In the genomic region with DNA sequence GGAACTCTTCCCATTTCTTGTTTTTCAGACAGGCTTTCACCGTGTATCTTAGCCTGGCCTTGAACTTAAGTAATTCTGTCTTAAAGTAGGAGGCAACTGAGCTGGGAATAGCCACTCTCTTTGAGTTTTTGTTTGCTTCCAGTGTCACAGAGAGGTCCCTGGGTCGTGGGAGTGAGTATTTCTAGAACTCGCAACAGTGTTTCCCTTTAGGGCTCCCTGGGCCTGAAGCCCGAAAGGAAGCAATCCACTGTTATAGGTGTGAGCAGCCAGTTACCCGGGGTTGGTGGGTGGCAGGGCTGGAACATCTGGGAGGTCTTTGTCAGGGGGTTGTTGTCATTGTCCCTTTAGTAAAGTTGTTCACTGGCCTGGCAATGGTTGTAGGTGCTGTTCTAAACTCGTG, we compare ENCODE assay signal across 8 mouse cellular contexts. TPM values are rescaled to one million over a fixed set of nuclear protein-coding genes. Genes with fewer than 3 reads are reported as not detected.
DNase-seq lines count a peak whose midpoint lies in the region; ATAC-seq and TF ChIP-seq lines count a peak whose summit lies in the region.
"Had no signal": no experiment of that assay in that cellular context is flagged by ENCODE, and none has a peak within 500 bp of the region (broad histone marks: within the 10 kb centered on the region; RNA-seq: fewer than 3 reads in every experiment).

No protein-coding gene starts in this region.

- H3K9ac ChIP-seq in ES-E14 (ENCODE audit: insufficient read depth, low read depth, low read length, poor library complexity, severe bottlenecking) = peak overlapping the region; percentile 92; the same call in 1 of the 2 replicates
- H3K9ac ChIP-seq in hindbrain, embryonic 13.5 days = peak overlapping the region; percentile 83

- H3K27me3 ChIP-seq in E14TG2a.4 (ENCODE audit: insufficient read depth, low read length) = peaks cover 3% of the 10 kb centered on the region; the same call in 1 of the 2 replicates
- no peaks in the 10 kb centered on the region for H3K27me3 ChIP-seq in hindbrain, embryonic 13.5 days
- H3K27me3 ChIP-seq in midbrain, embryonic 10.5 days (ENCODE audit: low read depth, poor library complexity, severe bottlenecking) = no peaks in the 10 kb centered on the region

- WGBS in hindbrain, embryonic 13.5 days = 49% methylated on average over 6 of the region's 6 CpGs
- 73% methylated on average over 6 of the region's 6 CpGs for WGBS in midbrain, embryonic 10.5 days

- H3K36me3 ChIP-seq in E14TG2a.4 (ENCODE audit: insufficient read depth, low read length) = peaks cover 52% of the 10 kb centered on the region
- H3K36me3 ChIP-seq in ES-E14 (ENCODE audit: control insufficient read depth, insufficient read depth, low read length, poor library complexity, severe bottlenecking) = peaks cover 33% of the 10 kb centered on the region
- peaks cover 40% of the 10 kb centered on the region for H3K36me3 ChIP-seq in hindbrain, embryonic 13.5 days
- H3K36me3 ChIP-seq in midbrain, embryonic 10.5 days = peaks cover 46% of the 10 kb centered on the region

- peak overlapping the region; percentile 88 for H3K4me2 ChIP-seq in hindbrain, embryonic 13.5 days

- no peaks in the 10 kb centered on the region for H3K9me3 ChIP-seq in E14TG2a.4 (ENCODE audit: low read length)
- H3K9me3 ChIP-seq in ES-E14 (ENCODE audit: control insufficient read depth, insufficient read depth, low read depth, low read length) = no peaks in the 10 kb centered on the region
- H3K9me3 ChIP-seq in hindbrain, embryonic 13.5 days = no peaks in the 10 kb centered on the region
- no peaks in the 10 kb centered on the region for H3K9me3 ChIP-seq in midbrain, embryonic 10.5 days (replicated peaks)

- no peak for TF ChIP-seq CTCF in E14TG2a.4 (conservative IDR thresholded peaks at IDR 0.05; ENCODE audit: low read length)

- in situ Hi-C loops in ES-E14 (cut with MboI; ENCODE audit: low sequenced_read_pairs in 2 of 2, unreplicated experiment in 2 of 2) = no loop called here

- peak overlapping the region; percentile 97 for H3K4me3 ChIP-seq in E14TG2a.4 (replicated peaks; ENCODE audit: low read length)
- H3K4me3 ChIP-seq in ES-E14 (ENCODE audit: insufficient read depth in 1 of 2, low read depth in 1 of 2, low read length in 2 of 2, poor library complexity in 1 of 2, severe bottlenecking in 1 of 2) = peak overlapping the region; percentile 81 to 83; a peak in 3 of 4 replicates
- H3K4me3 ChIP-seq in hindbrain, embryonic 13.5 days = peak overlapping the region; percentile 69
- H3K4me3 ChIP-seq in midbrain, embryonic 10.5 days = peak overlapping the region; percentile 88

- no peak overlapping the region for H3K27ac ChIP-seq in ES-E14 (ENCODE audit: insufficient read depth, low read depth, low read length, poor library complexity, severe bottlenecking)
- no peak overlapping the region for H3K27ac ChIP-seq in hindbrain, embryonic 13.5 days
- H3K27ac ChIP-seq in midbrain, embryonic 10.5 days (replicated peaks) = peak overlapping the region; percentile 34; the same call in 1 of the 2 replicates

- no peak for ATAC-seq in hindbrain, embryonic 13.5 days (ENCODE audit: low FRiP score)

- no peak for DNase-seq in ES-E14 (ENCODE audit: low read depth, low spot score)
- DNase-seq in midbrain, embryonic 10.5 days (ENCODE audit: low spot score) = no peak
- no peak for DNase-seq in thymus, postnatal 25 days
- DNase-seq in right cerebral cortex, adult 18-20 months = no peak
- DNase-seq in yolk sac, embryonic 10.5 days (ENCODE audit: low spot score) = no peak
- DNase-seq: kidney, adult 11 months had no signal

- peaks cover 60% of the 10 kb centered on the region for H3K4me1 ChIP-seq in E14TG2a.4 (replicated peaks; ENCODE audit: low read depth, low read length)
- peaks cover 0 to 13% of the 10 kb centered on the region in 2 experiments; a peak in 2 of 4 replicates for H3K4me1 ChIP-seq in ES-E14 (ENCODE audit: control insufficient read depth in 2 of 2, insufficient read depth in 2 of 2, low read length in 2 of 2, poor library complexity in 1 of 2)
- H3K4me1 ChIP-seq in hindbrain, embryonic 13.5 days (replicated peaks) = peaks cover 23% of the 10 kb centered on the region
- H3K4me1 ChIP-seq in midbrain, embryonic 10.5 days = peaks cover 33% of the 10 kb centered on the region

TF ChIP-seq in ES-E14, 5 proteins besides CTCF, POLR2A, EP300 and RAD21:
- TF ChIP-seq HCFC1 (IDR thresholded peaks at IDR 0.05; ENCODE audit: borderline replicate concordance, insufficient read depth, low read length) (no peak), MAFK (IDR thresholded peaks at IDR 0.05; ENCODE audit: insufficient read depth, low read depth, low read length) (no peak), ZNF384 (IDR thresholded peaks at IDR 0.05; ENCODE audit: low read depth, low read length) (no peak), ZC3H11A (IDR thresholded peaks at IDR 0.05; ENCODE audit: borderline replicate concordance, low read depth, low read length) (no peak), CHD2 (IDR thresholded peaks at IDR 0.05; ENCODE audit: low read depth, low read length) (no peak)

RNA-seq across cellular contexts. Expression of gene Siva1, which starts 1.7 kb away (rescaled TPM):
- total RNA-seq in ES-E14 (2012; rRNA removed) = 301 and 355 TPM in 2 replicates
- 62.6 and 63.8 TPM in 2 replicates for polyA plus RNA-seq in hindbrain, embryonic 13.5 days (2015; fragmentation: Nextera tagmentation; extraction: Ambion mirVana)
- polyA plus RNA-seq in midbrain, embryonic 10.5 days (2016; fragmentation: Nextera tagmentation; extraction: Ambion mirVana) = 306 and 361 TPM in 2 replicates

RNA-seq across cellular contexts. Expression of gene Adssl1, which starts 26.3 kb away (rescaled TPM):
- total RNA-seq in ES-E14 (2012; rRNA removed) = 2.0 and 2.4 TPM in 2 replicates
- 3.1 and 3.2 TPM in 2 replicates for polyA plus RNA-seq in hindbrain, embryonic 13.5 days (2015; fragmentation: Nextera tagmentation; extraction: Ambion mirVana)
- polyA plus RNA-seq in midbrain, embryonic 10.5 days (2016; fragmentation: Nextera tagmentation; extraction: Ambion mirVana) = 2.9 and 3.4 TPM in 2 replicates

RNA-seq across cellular contexts. Expression of gene Akt1, which starts 28.5 kb away (rescaled TPM):
- total RNA-seq in ES-E14 (2012; rRNA removed) = 44.1 and 58.9 TPM in 2 replicates
- 60.8 and 64.5 TPM in 2 replicates for polyA plus RNA-seq in hindbrain, embryonic 13.5 days (2015; fragmentation: Nextera tagmentation; extraction: Ambion mirVana)
- polyA plus RNA-seq in midbrain, embryonic 10.5 days (2016; fragmentation: Nextera tagmentation; extraction: Ambion mirVana) = 44.5 and 46.2 TPM in 2 replicates

RNA-seq across cellular contexts. Expression of gene Zbtb42, which starts 32.5 kb away (rescaled TPM):
- 1.3 and 1.8 TPM in 2 replicates for total RNA-seq in ES-E14 (2012; rRNA removed)
- polyA plus RNA-seq in hindbrain, embryonic 13.5 days (2015; fragmentation: Nextera tagmentation; extraction: Ambion mirVana) = 3.6 and 4.6 TPM in 2 replicates
- polyA plus RNA-seq in midbrain, embryonic 10.5 days (2016; fragmentation: Nextera tagmentation; extraction: Ambion mirVana) = 8.2 and 9.2 TPM in 2 replicates

RNA-seq across cellular contexts. Expression of gene Inf2, which starts 57.6 kb away (rescaled TPM):
- 17.8 and 21.0 TPM in 2 replicates for total RNA-seq in ES-E14 (2012; rRNA removed)
- polyA plus RNA-seq in hindbrain, embryonic 13.5 days (2015; fragmentation: Nextera tagmentation; extraction: Ambion mirVana) = 1.1 and 1.6 TPM in 2 replicates
- polyA plus RNA-seq in midbrain, embryonic 10.5 days (2016; fragmentation: Nextera tagmentation; extraction: Ambion mirVana) = 1.7 and 1.8 TPM in 2 replicates
